Mouse (Mus musculus): Measurements from ENCODE around the gene Rpp14.

- TF ChIP-seq CTCF (IDR thresholded peaks at IDR 0.05; ENCODE audit: low read depth) (no peak), EP300 (IDR thresholded peaks at IDR 0.05; ENCODE audit: low read depth) (no peak)
Observed at GRCm38 (mm10) chr14:8141131-8141530, 61.0 kb downstream of the Rpp14 start.

Data from liver, postnatal 0 days (tissue).